Mouse (Mus musculus) heart, embryonic 10.5 days (tissue): ENCODE data around the gene Cldn20. TPM values are rescaled to one million over a fixed set of nuclear protein-coding genes. Genes with fewer than 3 reads are reported as not detected.

Experiments
- DNase-seq: peaks from one replicate; pipeline ENCODE4 v3.0.0-alpha.2; 2017; ENCODE audit warnings: low spot score
- H3K27ac ChIP-seq: fragments of 300-500 bp; sonication (generic); 2 replicates; pipeline ENCODE4 v1.5.1; 2016; ENCODE audit warnings: mild to moderate bottlenecking
- H3K27me3 ChIP-seq: fragments of 300-500 bp; sonication (generic); 2 replicates; pipeline ENCODE4 v1.6.1; 2016; ENCODE audit warnings: mild to moderate bottlenecking; ENCODE audit not compliant: poor library complexity, insufficient read depth, severe bottlenecking
- H3K36me3 ChIP-seq: fragments of 300-500 bp; sonication (generic); 2 replicates; pipeline ENCODE4 v1.6.1; 2016; ENCODE audit warnings: mild to moderate bottlenecking, moderate library complexity
- H3K4me1 ChIP-seq: fragments of 300-500 bp; sonication (generic); 2 replicates; pipeline ENCODE4 v1.6.1; 2016; ENCODE audit warnings: mild to moderate bottlenecking
- H3K4me3 ChIP-seq: fragments of 300-500 bp; sonication (generic); 2 replicates; pipeline ENCODE4 v1.5.1; 2016; ENCODE audit warnings: mild to moderate bottlenecking, moderate library complexity
- H3K9me3 ChIP-seq: fragments of 300-500 bp; sonication (generic); 2 replicates; pipeline ENCODE4 v1.6.1; 2016; ENCODE audit warnings: mild to moderate bottlenecking, moderate library complexity
- WGBS: fragments of 180-500 bp; shearing (Covaris S2); methylation state at CpG from one replicate; pipeline ENCODE4 v1.1.7; 2016; 5-methylcytosine and 5-hydroxymethylcytosine counted together
- polyA plus RNA-seq: library from polyadenylated mRNA; unstranded; fragments of >200 nt; fragmentation: Nextera tagmentation; extraction: Ambion mirVana; gene quantifications from 2 replicates; pipeline ENCODE4 v1.2.1, GENCODE M21; 2016

Cldn20 gene
- polyA plus RNA-seq, 1 experiment from 2014 or later, result not detected

GRCm38 (mm10) chr17:3500076-3500475, 32.3 kb upstream of the Cldn20 start:
- Histone ChIP-seq H3K4me3 (no peak overlapping the region), H3K4me1 (no peaks in the 10 kb centered on the region), H3K27ac (no peak overlapping the region), H3K27me3 (no peaks in the 10 kb centered on the region), H3K9me3 (no peaks in the 10 kb centered on the region), H3K36me3 (no peaks in the 10 kb centered on the region)
- DNase-seq, result no peak
- WGBS, result 89% methylated on average over 6 of the region's 6 CpGs

DNA sequence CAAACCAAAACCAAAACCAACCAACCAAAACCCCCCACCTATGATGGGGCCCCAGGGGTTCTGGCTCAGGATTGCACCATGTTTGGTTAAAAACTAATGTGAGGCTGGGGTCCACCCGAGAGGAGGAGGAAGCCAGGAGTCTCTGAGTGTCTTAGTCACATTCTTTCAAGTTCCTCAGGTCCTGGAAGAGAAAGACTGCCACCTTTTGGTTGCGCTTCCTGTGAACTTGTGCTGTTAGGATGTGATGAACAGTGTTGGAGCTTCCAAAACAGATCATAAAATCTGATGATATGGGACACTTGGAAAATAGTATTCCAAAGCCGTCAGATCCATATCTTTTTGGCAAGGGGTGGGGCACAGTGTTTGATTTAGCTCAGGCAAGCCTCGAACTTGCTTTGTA, 31.4 kb upstream of the Cldn20 start:
- H3K9me3 ChIP-seq, result no peaks in the 10 kb centered on the region
- no peak overlapping the region for H3K4me3 ChIP-seq
- no peak for DNase-seq
- H3K27me3 ChIP-seq, result no peaks in the 10 kb centered on the region
- 77% methylated on average over 4 of the region's 4 CpGs for WGBS
- no peaks in the 10 kb centered on the region for H3K4me1 ChIP-seq
- H3K27ac ChIP-seq, result no peak overlapping the region
- H3K36me3 ChIP-seq, result no peaks in the 10 kb centered on the region

DNA sequence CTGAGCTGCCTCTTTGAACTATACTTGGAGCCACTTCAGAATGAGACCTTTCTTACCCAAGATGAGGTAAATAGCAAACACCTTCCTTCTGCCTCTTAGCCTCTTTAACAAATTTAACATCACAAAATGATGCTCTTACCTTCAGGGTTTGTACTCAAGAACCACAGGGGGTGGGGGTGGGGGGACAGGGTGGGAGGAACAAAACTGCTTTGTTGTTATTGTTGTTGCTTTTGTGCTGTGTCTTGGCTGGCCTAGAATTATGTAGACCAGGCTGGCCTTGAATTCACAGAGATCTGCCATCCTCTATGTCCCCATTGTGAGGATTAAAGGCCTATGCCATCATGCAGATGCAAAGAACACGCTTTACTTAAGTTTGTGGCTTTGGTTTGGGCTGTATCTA, 26.6 kb upstream of the Cldn20 start:
- 88% methylated on average over 1 of the region's 1 CpGs for WGBS
- no peak overlapping the region for H3K27ac ChIP-seq
- H3K27me3 ChIP-seq, result no peaks in the 10 kb centered on the region
- DNase-seq, result no peak
- no peaks in the 10 kb centered on the region for H3K4me1 ChIP-seq
- no peaks in the 10 kb centered on the region for H3K9me3 ChIP-seq
- no peak overlapping the region for H3K4me3 ChIP-seq
- no peaks in the 10 kb centered on the region for H3K36me3 ChIP-seq

- H3K36me3 ChIP-seq, result no peaks in the 10 kb centered on the region
- no peak overlapping the region for H3K27ac ChIP-seq
Observed at GRCm38 (mm10) chr17:3506508-3506907, 25.8 kb upstream of the Cldn20 start.

DNA sequence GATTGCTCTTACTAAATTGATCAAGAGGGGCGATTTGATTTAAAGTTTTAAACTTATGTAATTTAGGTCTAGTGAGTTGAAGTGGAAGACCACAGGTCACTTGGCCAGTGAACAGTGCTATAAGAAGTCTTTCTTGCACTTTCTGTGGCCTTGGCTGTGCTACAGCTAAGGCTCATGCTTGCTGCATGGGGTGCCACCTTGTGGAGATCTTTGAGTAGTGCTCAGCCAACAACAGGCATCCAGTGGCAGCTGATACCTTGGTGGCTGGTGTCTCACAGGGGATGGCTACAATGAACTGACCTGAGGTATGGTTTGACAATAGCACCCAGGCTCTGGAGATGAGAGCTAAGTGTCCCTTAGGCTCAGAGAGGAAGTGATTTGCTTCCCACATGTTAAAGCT, 22.5 kb upstream of the Cldn20 start:
- H3K27ac ChIP-seq, result no peak overlapping the region
- no peak overlapping the region for H3K4me3 ChIP-seq
- no peaks in the 10 kb centered on the region for H3K9me3 ChIP-seq
- H3K36me3 ChIP-seq, result no peaks in the 10 kb centered on the region
- H3K27me3 ChIP-seq, result no peaks in the 10 kb centered on the region
- H3K4me1 ChIP-seq, result no peaks in the 10 kb centered on the region
- DNase-seq, result no peak
- WGBS, result 14% methylated on average over 1 of the region's 1 CpGs

More at GRCm38 (mm10) chr17:3506508-3506907, 25.8 kb upstream of the Cldn20 start:
- Histone ChIP-seq H3K4me3 (no peak overlapping the region), H3K27me3 (no peaks in the 10 kb centered on the region), H3K4me1 (no peaks in the 10 kb centered on the region), H3K9me3 (no peaks in the 10 kb centered on the region)
- WGBS, result 89% methylated on average over 8 of the region's 8 CpGs
- no peak for DNase-seq

- 82% methylated on average over 5 of the region's 5 CpGs for WGBS
- Histone ChIP-seq H3K4me3 (no peak overlapping the region), H3K36me3 (peaks cover 9% of the 10 kb centered on the region; the same call in 1 of the 2 replicates), H3K9me3 (no peaks in the 10 kb centered on the region), H3K4me1 (no peaks in the 10 kb centered on the region), H3K27ac (no peak overlapping the region), H3K27me3 (no peaks in the 10 kb centered on the region)
- peak; percentile 11 for DNase-seq
Observed at GRCm38 (mm10) chr17:3514316-3514715, 18.0 kb upstream of the Cldn20 start.

- peaks cover 13% of the 10 kb centered on the region; the same call in 1 of the 2 replicates for H3K36me3 ChIP-seq
Observed at GRCm38 (mm10) chr17:3515851-3516250, 16.5 kb upstream of the Cldn20 start.

GRCm38 (mm10) chr17:3516406-3516805, 15.9 kb upstream of the Cldn20 start:
- Histone ChIP-seq H3K4me1 (no peaks in the 10 kb centered on the region), H3K9me3 (no peaks in the 10 kb centered on the region), H3K36me3 (peaks cover 13% of the 10 kb centered on the region; the same call in 1 of the 2 replicates), H3K27ac (no peak overlapping the region), H3K4me3 (no peak overlapping the region), H3K27me3 (no peaks in the 10 kb centered on the region)
- peak; percentile 17 for DNase-seq
- WGBS, result 81% methylated on average over 9 of the region's 9 CpGs

More at GRCm38 (mm10) chr17:3515851-3516250, 16.5 kb upstream of the Cldn20 start:
- DNase-seq, result peak; percentile 67
- H3K4me3 ChIP-seq, result no peak overlapping the region
- no peaks in the 10 kb centered on the region for H3K9me3 ChIP-seq
- no peak overlapping the region for H3K27ac ChIP-seq
- H3K4me1 ChIP-seq, result no peaks in the 10 kb centered on the region
- no peaks in the 10 kb centered on the region for H3K27me3 ChIP-seq
- WGBS, result 89% methylated on average over 8 of the region's 8 CpGs

DNA sequence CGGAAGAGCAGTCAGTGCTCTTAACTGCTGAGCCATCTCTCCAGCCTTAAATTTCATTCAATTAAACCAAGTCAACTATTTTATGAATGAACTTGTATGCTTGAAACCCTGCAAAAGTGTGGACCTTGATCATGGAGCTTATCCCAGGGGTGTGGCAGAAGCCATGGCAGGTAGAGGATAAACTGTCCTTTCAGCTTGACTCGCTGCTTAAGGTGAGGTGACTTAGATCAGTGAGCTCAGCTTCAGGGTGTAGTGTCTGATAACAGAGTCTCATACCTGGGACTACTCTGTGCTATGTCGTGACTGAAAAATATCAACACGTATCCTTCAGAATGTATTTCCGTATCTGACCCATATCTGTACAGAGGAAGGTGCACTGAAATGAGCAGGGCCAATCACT, 12.0 kb upstream of the Cldn20 start:
- H3K9me3 ChIP-seq, result no peaks in the 10 kb centered on the region
- peaks cover 15% of the 10 kb centered on the region; the same call in 1 of the 2 replicates for H3K36me3 ChIP-seq
- 93% methylated on average over 5 of the region's 5 CpGs for WGBS
- no peak for DNase-seq
- H3K27me3 ChIP-seq, result no peaks in the 10 kb centered on the region
- no peak overlapping the region for H3K27ac ChIP-seq
- no peak overlapping the region for H3K4me3 ChIP-seq
- H3K4me1 ChIP-seq, result no peaks in the 10 kb centered on the region

GRCm38 (mm10) chr17:3527841-3528471, 4.4 kb upstream of the Cldn20 start:
- H3K9me3 ChIP-seq, result no peaks in the 10 kb centered on the region
- H3K4me3 ChIP-seq, result no peak overlapping the region
- H3K4me1 ChIP-seq, result peaks cover 6% of the 10 kb centered on the region; the same call in 1 of the 2 replicates
- H3K36me3 ChIP-seq, result peaks cover 3% of the 10 kb centered on the region; the same call in 1 of the 2 replicates
- no peaks in the 10 kb centered on the region for H3K27me3 ChIP-seq
- WGBS, result 54% methylated on average over 6 of the region's 6 CpGs
- no peak for DNase-seq
- no peak overlapping the region for H3K27ac ChIP-seq

DNA sequence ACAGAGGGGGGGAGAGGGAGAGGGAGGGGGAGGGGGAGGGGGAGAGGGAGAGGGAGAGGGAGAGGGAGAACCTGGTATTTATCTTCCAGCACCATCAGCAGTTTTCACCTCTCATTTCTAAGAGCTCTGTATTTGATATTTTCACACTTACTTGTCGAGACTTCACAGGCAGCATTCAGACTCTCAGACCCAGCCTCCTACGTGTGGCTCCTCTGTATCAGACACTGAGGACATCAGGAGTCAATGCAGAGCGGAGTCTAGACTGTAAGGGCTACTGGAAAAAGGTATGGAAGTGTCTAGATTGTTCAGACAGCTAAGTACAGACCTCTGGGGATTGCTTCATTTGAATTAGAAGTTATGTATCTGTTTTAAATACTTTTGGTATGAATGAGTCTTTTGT, 2.8 kb upstream of the Cldn20 start:
- Histone ChIP-seq H3K4me3 (no peak overlapping the region), H3K9me3 (no peaks in the 10 kb centered on the region), H3K27ac (no peak overlapping the region), H3K4me1 (peaks cover 6% of the 10 kb centered on the region; the same call in 1 of the 2 replicates), H3K36me3 (peaks cover 3% of the 10 kb centered on the region; the same call in 1 of the 2 replicates), H3K27me3 (no peaks in the 10 kb centered on the region)
- DNase-seq, result no peak
- 40% methylated on average over 3 of the region's 3 CpGs for WGBS

DNA sequence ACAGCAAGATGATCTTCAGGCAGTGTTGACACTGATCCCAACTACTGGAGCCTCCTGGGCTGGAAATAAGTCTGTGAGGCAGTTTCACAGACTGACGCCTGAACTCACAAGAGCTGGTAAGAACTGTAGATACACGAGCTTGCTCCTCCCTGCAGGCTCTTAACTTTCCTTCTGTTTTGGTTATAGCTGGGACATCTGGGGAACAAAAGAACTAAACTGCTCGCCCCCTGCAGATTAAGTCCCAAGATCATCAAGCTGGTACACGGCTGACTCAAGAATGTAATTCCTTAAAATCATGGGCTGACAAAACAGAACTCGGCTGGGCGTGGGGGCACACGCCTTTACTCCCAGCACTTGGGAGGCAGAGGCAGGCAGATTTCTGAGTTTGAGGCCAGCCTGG, 1.8 kb upstream of the Cldn20 start:
- Histone ChIP-seq H3K27me3 (no peaks in the 10 kb centered on the region), H3K36me3 (peaks cover 3% of the 10 kb centered on the region; the same call in 1 of the 2 replicates), H3K4me3 (no peak overlapping the region), H3K9me3 (no peaks in the 10 kb centered on the region), H3K4me1 (peaks cover 6% of the 10 kb centered on the region; the same call in 1 of the 2 replicates), H3K27ac (no peak overlapping the region)
- 74% methylated on average over 7 of the region's 7 CpGs for WGBS
- DNase-seq, result no peak

- H3K4me1 ChIP-seq, result peaks cover 6% of the 10 kb centered on the region; the same call in 1 of the 2 replicates
- H3K9me3 ChIP-seq, result no peaks in the 10 kb centered on the region
- no peak for DNase-seq
- no peak overlapping the region for H3K27ac ChIP-seq
- 67% methylated on average over 1 of the region's 1 CpGs for WGBS
- peaks cover 3% of the 10 kb centered on the region; the same call in 1 of the 2 replicates for H3K36me3 ChIP-seq
- no peaks in the 10 kb centered on the region for H3K27me3 ChIP-seq
- no peak overlapping the region for H3K4me3 ChIP-seq
Observed at GRCm38 (mm10) chr17:3531641-3532040, 713 bp upstream of the Cldn20 start.
